Mouse (Mus musculus) cerebellum, adult 2 months (tissue): ENCODE results near the gene Gtf3c6.

Experiments used
- CTCF ChIP-seq: fragments of 200-500 bp; IDR thresholded peaks from 2 replicates; pipeline ENCODE4 v1.5.1; 2011; ENCODE audit warnings: low read depth, mild to moderate bottlenecking, control low read depth, low read length, moderate library complexity, borderline replicate concordance; ENCODE audit not compliant: insufficient read depth
- POLR2A ChIP-seq: fragments of 200-500 bp; IDR thresholded peaks from 2 replicates; pipeline ENCODE4 v1.6.1; 2011; ENCODE audit warnings: low read length, control low read depth, borderline replicate concordance; ENCODE audit not compliant: insufficient read depth

DNA sequence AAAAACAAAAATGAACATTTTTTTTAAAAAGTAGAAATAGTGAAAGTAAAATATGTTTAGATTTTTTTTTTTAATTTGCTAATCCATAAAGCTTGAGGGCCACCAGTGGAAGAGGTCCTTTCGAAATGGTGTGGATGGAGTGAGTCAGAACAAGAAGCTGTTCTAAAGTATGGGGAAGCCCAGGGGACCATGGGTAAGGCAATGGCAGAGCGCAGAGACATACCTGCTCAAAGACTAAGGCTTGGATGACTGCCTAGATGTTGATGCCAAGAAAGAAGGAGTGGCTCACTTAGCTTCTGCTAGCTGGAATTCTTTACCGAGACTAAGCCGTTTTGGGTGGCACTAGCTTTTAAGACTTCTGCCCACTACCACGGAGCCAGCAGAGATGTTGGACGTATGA, 4.3 kb upstream of the Gtf3c6 start:
- TF ChIP-seq CTCF (no peak), POLR2A (no peak)
